Mouse (Mus musculus) cerebral cortex, adult 2 months (tissue): ENCODE measurements around the gene Olfr1140.

Experiments
- WGBS: fragments of 180-500 bp; shearing (Covaris S2); methylation state at CpG from one replicate; pipeline ENCODE4 v1.1.7; 2018; 5-methylcytosine and 5-hydroxymethylcytosine counted together

Gene Olfr1140

GRCm38 (mm10) chr2:87743452-87743851, at the start of gene Olfr1140:
Olfr1140 (plus strand) TSS chr2:87743752.
- 84% methylated on average over 3 of the region's 3 CpGs for WGBS

GRCm38 (mm10) chr2:87693847-87694246, 49.7 kb upstream of the Olfr1140 start, which contains the start of gene Olfr1136:
Olfr1136 (minus strand) TSS chr2:87693947.

GRCm38 (mm10) chr2:87713079-87713478, 30.5 kb upstream of the Olfr1140 start, which contains the start of gene Olfr1137:
Olfr1137 (minus strand) TSS chr2:87713179.

DNA sequence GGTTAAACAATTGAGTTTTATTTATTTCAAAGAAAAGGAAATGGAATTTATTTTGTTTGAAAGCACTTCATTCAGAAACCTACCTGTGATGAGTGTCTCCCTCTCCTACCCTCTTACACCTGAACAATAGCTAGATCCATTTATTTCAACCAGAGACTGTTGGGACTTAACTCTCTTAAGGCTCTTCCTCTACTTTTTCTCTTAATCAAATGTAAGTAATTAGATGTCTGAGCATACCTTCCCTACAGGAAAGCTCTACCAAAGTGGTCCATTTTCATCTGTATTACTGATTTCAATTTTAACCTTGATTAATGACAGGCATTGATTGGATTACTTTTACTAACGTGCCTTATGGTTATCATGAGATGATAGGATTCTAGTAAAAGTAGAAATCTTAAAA, 3.7 kb upstream of the Olfr1140 start, which contains the start of gene Olfr1138:
Olfr1138 (minus strand) TSS at position 101 of the 400 bp plus-strand sequence.
- 79% methylated on average over 1 of the region's 1 CpGs for WGBS

GRCm38 (mm10) chr2:87753891-87754290, 10.3 kb downstream of the Olfr1140 start, which contains the start of gene Olfr1141:
Olfr1141 (minus strand) TSS chr2:87753991.
- WGBS, result 70% methylated on average over 1 of the region's 1 CpGs

DNA sequence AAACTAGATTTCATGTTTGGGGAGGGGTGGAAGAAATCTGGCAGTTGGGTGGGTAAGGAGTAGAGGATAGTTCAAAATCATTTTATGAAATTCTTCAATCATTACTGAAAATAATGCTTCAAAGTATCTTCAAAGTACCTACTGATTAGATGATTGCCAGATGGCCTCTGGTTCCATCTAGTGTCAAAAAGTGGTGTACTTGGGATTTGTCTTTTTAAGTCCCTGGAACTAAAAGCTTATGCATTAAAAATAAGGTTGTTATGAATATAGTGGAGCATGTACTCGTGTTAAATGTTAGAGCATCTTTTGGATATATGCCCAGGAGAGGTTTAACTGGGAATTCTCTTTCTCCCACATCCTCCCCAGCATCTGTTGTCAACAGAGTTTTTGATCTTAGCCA, 32.6 kb downstream of the Olfr1140 start:
- 11% methylated on average over 1 of the region's 1 CpGs for WGBS

- WGBS, result 75% methylated on average over 4 of the region's 4 CpGs
Observed at GRCm38 (mm10) chr2:87779183-87779582, 35.6 kb downstream of the Olfr1140 start, which contains the start of gene Olfr152. Olfr152 (plus strand) TSS chr2:87779483.
